Mouse (Mus musculus): ENCODE data around the gene Parp11. TPM values are rescaled to one million over a fixed set of nuclear protein-coding genes. Genes with fewer than 3 reads are reported as not detected.

Gene Parp11
- total and polyA plus RNA-seq, 3 experiments, result 5.3 to 8.2 (median 7.0) TPM

GRCm38 (mm10) chr6:127443910-127444309 lies 2.7 kb upstream of the Parp11 start:
- intact Hi-C loops (cut with DNase I), result no loop called here
- Histone ChIP-seq H3K4me1 (ENCODE audit: control insufficient read depth, insufficient read depth, low read length) (no peaks in the 10 kb centered on the region; the same call in 1 of the 2 replicates), H3K9ac (ENCODE audit: low read depth, low read length) (no peak overlapping the region), H3K36me3 (ENCODE audit: control insufficient read depth, insufficient read depth, low read length) (no peaks in the 10 kb centered on the region), H3K79me2 (replicated peaks; ENCODE audit: control insufficient read depth, insufficient read depth, low read length) (no peaks in the 10 kb centered on the region), H3K27me3 (ENCODE audit: control insufficient read depth, insufficient read depth, low read length) (no peaks in the 10 kb centered on the region), H3K27ac (no peak overlapping the region), H3K4me3 (no peak overlapping the region)
- 70% methylated on average over 2 of the region's 2 CpGs for WGBS
- no peak for DNase-seq
- TF ChIP-seq EP300 (IDR thresholded peaks at IDR 0.05; ENCODE audit: insufficient read depth, low read depth, low read length) (no peak), POLR2A (IDR thresholded peaks at IDR 0.05; ENCODE audit: insufficient read depth, low read depth, low read length) (no peak), CTCF (IDR thresholded peaks at IDR 0.05) (no peak)

DNA sequence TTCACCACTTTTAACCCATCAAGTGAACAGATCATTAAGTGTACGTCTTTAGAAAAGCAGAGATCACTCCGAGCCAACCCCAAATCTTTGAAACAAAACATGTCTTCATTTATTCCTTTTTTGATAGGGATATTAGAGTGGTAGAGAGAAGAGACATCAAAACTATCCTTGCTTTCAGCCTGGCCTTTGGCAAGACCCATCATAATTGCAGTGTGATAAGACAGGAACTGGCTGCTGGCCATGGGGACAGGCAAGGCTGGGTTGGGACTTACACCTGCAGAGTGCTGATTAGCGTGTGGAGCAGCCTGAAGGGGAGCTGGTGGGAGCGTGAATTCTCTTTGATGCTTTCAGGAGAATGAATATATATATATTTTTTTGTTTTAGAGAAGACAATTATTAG lies 2.2 kb upstream of the Parp11 start:
- DNase-seq, result peak in 1 of 2 experiments; percentile 30
- Histone ChIP-seq H3K27me3 (ENCODE audit: control insufficient read depth, insufficient read depth, low read length) (no peaks in the 10 kb centered on the region), H3K27ac (no peak overlapping the region), H3K9ac (ENCODE audit: low read depth, low read length) (no peak overlapping the region), H3K4me1 (ENCODE audit: control insufficient read depth, insufficient read depth, low read length) (no peaks in the 10 kb centered on the region; the same call in 1 of the 2 replicates), H3K79me2 (replicated peaks; ENCODE audit: control insufficient read depth, insufficient read depth, low read length) (no peaks in the 10 kb centered on the region), H3K36me3 (ENCODE audit: control insufficient read depth, insufficient read depth, low read length) (no peaks in the 10 kb centered on the region), H3K4me3 (no peak overlapping the region)
- 41% methylated on average over 4 of the region's 4 CpGs for WGBS
- intact Hi-C loops (cut with DNase I), result no loop called here
- TF ChIP-seq CTCF (IDR thresholded peaks at IDR 0.05) (no peak), EP300 (IDR thresholded peaks at IDR 0.05; ENCODE audit: insufficient read depth, low read depth, low read length) (no peak), POLR2A (IDR thresholded peaks at IDR 0.05; ENCODE audit: insufficient read depth, low read depth, low read length) (no peak)

- DNase-seq, result no peak
- Histone ChIP-seq H3K4me3 (no peak overlapping the region), H3K4me1 (ENCODE audit: control insufficient read depth, insufficient read depth, low read length) (no peaks in the 10 kb centered on the region; the same call in 1 of the 2 replicates), H3K9ac (ENCODE audit: low read depth, low read length) (no peak overlapping the region), H3K79me2 (replicated peaks; ENCODE audit: control insufficient read depth, insufficient read depth, low read length) (no peaks in the 10 kb centered on the region), H3K27me3 (ENCODE audit: control insufficient read depth, insufficient read depth, low read length) (no peaks in the 10 kb centered on the region), H3K36me3 (ENCODE audit: control insufficient read depth, insufficient read depth, low read length) (no peaks in the 10 kb centered on the region), H3K27ac (no peak overlapping the region)
- intact Hi-C loops (cut with DNase I), result loop anchor here (2.0 to 5.0 kb wide), 2 partner anchors 299 to 506 kb away; no protein-coding TSS in a partner anchor
- 57% methylated on average over 10 of the region's 10 CpGs for WGBS
- TF ChIP-seq EP300 (IDR thresholded peaks at IDR 0.05; ENCODE audit: insufficient read depth, low read depth, low read length) (no peak), CTCF (IDR thresholded peaks at IDR 0.05) (no peak), POLR2A (IDR thresholded peaks at IDR 0.05; ENCODE audit: insufficient read depth, low read depth, low read length) (no peak)
These were observed 1.2 kb downstream of the Parp11 start for GRCm38 (mm10) chr6:127447686-127448460.

DNA sequence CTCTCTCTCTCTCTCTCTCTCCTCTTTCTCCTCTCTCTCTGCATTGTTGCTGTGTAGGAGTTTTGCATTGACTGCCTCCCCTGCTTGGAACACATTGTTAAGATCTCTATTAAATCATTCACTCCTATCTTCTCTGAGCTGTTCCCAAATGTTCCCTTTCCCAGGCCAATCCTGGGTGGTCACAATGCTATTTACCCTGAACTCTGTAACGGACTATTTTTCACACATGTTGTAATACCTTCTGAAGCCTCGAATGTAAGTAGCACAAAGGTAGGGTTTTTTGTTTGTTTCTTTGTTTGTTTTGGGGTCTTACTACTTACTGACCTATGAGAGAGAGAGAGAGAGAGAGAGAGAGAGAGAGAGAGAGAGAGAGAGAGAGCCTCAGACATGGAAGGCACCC lies 2.2 kb downstream of the Parp11 start:
- intact Hi-C loops (cut with DNase I), result loop anchor here (5.0 kb wide), 1 partner anchor 507 kb away; no protein-coding TSS in a partner anchor
- TF ChIP-seq EP300 (IDR thresholded peaks at IDR 0.05; ENCODE audit: insufficient read depth, low read depth, low read length) (no peak), CTCF (IDR thresholded peaks at IDR 0.05) (no peak), POLR2A (IDR thresholded peaks at IDR 0.05; ENCODE audit: insufficient read depth, low read depth, low read length) (no peak)
- no peaks in the 10 kb centered on the region for H3K79me2 ChIP-seq (replicated peaks; ENCODE audit: control insufficient read depth, insufficient read depth, low read length)
- no peaks in the 10 kb centered on the region for H3K36me3 ChIP-seq (ENCODE audit: control insufficient read depth, insufficient read depth, low read length)
- DNase-seq, result no peak
- peaks cover 2% of the 10 kb centered on the region for H3K4me1 ChIP-seq (ENCODE audit: control insufficient read depth, insufficient read depth, low read length)
- no peak overlapping the region for H3K27ac ChIP-seq
- 68% methylated on average over 2 of the region's 2 CpGs for WGBS
- no peak overlapping the region for H3K4me3 ChIP-seq
- no peak overlapping the region for H3K9ac ChIP-seq (ENCODE audit: low read depth, low read length)
- no peaks in the 10 kb centered on the region for H3K27me3 ChIP-seq (ENCODE audit: control insufficient read depth, insufficient read depth, low read length)

GRCm38 (mm10) chr6:127449531-127450422 lies 3.1 kb downstream of the Parp11 start:
- Histone ChIP-seq H3K27ac (no peak overlapping the region), H3K4me3 (no peak overlapping the region), H3K36me3 (ENCODE audit: control insufficient read depth, insufficient read depth, low read length) (no peaks in the 10 kb centered on the region; the same call in 1 of the 2 replicates), H3K27me3 (ENCODE audit: control insufficient read depth, insufficient read depth, low read length) (no peaks in the 10 kb centered on the region), H3K9ac (ENCODE audit: low read depth, low read length) (no peak overlapping the region), H3K79me2 (replicated peaks; ENCODE audit: control insufficient read depth, insufficient read depth, low read length) (no peaks in the 10 kb centered on the region), H3K4me1 (ENCODE audit: control insufficient read depth, insufficient read depth, low read length) (peaks cover 4% of the 10 kb centered on the region)
- 43% methylated on average over 10 of the region's 10 CpGs for WGBS
- TF ChIP-seq EP300 (IDR thresholded peaks at IDR 0.05; ENCODE audit: insufficient read depth, low read depth, low read length), result no peak
- no peak for TF ChIP-seq CTCF (IDR thresholded peaks at IDR 0.05)
- TF ChIP-seq POLR2A (IDR thresholded peaks at IDR 0.05; ENCODE audit: insufficient read depth, low read depth, low read length), result no peak
- no peak for DNase-seq
- intact Hi-C loops (cut with DNase I), result loop anchor here (5.0 kb wide), 1 partner anchor 507 kb away; no protein-coding TSS in a partner anchor
